Mouse (Mus musculus) embryo, embryonic 9.5 days (tissue): Measurements from ENCODE around the gene Peli1.

Source experiments
- DNase-seq: peaks from one replicate; pipeline ENCODE4 v3.0.0-alpha.2; 2017; ENCODE audit errors: extremely low spot score

The Peli1 gene

GRCm38 (mm10) chr11:21091067-21091427 is at the start of gene Peli1:
TSS of gene Peli1 (plus strand) at chr11:21091291.
- DNase-seq = peak; percentile 98

GRCm38 (mm10) chr11:21042590-21042989 is 48.5 kb upstream of the Peli1 start:
- no peak for DNase-seq

GRCm38 (mm10) chr11:21046188-21046587 is 44.9 kb upstream of the Peli1 start:
- DNase-seq = no peak

- no peak for DNase-seq
Observed at GRCm38 (mm10) chr11:21047921-21048320, 43.2 kb upstream of the Peli1 start.

- no peak for DNase-seq
Observed at GRCm38 (mm10) chr11:21051716-21052115, 39.4 kb upstream of the Peli1 start.

- DNase-seq = no peak
Observed at GRCm38 (mm10) chr11:21054587-21054986, 36.5 kb upstream of the Peli1 start.

GRCm38 (mm10) chr11:21056109-21056850 is 34.8 kb upstream of the Peli1 start:
- DNase-seq = no peak

- DNase-seq = no peak
Observed at GRCm38 (mm10) chr11:21057511-21058414, 33.3 kb upstream of the Peli1 start.

- no peak for DNase-seq
Observed at GRCm38 (mm10) chr11:21058415-21058781, 32.7 kb upstream of the Peli1 start.

- no peak for DNase-seq
Observed at GRCm38 (mm10) chr11:21060386-21061074, 30.6 kb upstream of the Peli1 start.

- DNase-seq = no peak
Observed at GRCm38 (mm10) chr11:21061075-21061403, 30.1 kb upstream of the Peli1 start.

GRCm38 (mm10) chr11:21061431-21061830 is 29.7 kb upstream of the Peli1 start:
- DNase-seq = no peak

- no peak for DNase-seq
Observed at GRCm38 (mm10) chr11:21062071-21062470, 29.0 kb upstream of the Peli1 start.

GRCm38 (mm10) chr11:21063271-21063670 is 27.8 kb upstream of the Peli1 start:
- no peak for DNase-seq

GRCm38 (mm10) chr11:21079400-21079799 is 11.7 kb upstream of the Peli1 start:
- DNase-seq = no peak

- DNase-seq = no peak
Observed at GRCm38 (mm10) chr11:21079851-21080362, 11.2 kb upstream of the Peli1 start.

- no peak for DNase-seq
Observed at GRCm38 (mm10) chr11:21081169-21081568, 9.9 kb upstream of the Peli1 start.

GRCm38 (mm10) chr11:21082711-21083110 is 8.4 kb upstream of the Peli1 start:
- DNase-seq = no peak

- DNase-seq = no peak
Observed at GRCm38 (mm10) chr11:21088356-21088755, 2.7 kb upstream of the Peli1 start.

GRCm38 (mm10) chr11:21089571-21089970 is 1.5 kb upstream of the Peli1 start:
- no peak for DNase-seq

GRCm38 (mm10) chr11:21091428-21092405 is 626 bp downstream of the Peli1 start:
- peak; percentile 68 for DNase-seq
